Mouse (Mus musculus): ENCODE data around the gene BC005537.

DNA sequence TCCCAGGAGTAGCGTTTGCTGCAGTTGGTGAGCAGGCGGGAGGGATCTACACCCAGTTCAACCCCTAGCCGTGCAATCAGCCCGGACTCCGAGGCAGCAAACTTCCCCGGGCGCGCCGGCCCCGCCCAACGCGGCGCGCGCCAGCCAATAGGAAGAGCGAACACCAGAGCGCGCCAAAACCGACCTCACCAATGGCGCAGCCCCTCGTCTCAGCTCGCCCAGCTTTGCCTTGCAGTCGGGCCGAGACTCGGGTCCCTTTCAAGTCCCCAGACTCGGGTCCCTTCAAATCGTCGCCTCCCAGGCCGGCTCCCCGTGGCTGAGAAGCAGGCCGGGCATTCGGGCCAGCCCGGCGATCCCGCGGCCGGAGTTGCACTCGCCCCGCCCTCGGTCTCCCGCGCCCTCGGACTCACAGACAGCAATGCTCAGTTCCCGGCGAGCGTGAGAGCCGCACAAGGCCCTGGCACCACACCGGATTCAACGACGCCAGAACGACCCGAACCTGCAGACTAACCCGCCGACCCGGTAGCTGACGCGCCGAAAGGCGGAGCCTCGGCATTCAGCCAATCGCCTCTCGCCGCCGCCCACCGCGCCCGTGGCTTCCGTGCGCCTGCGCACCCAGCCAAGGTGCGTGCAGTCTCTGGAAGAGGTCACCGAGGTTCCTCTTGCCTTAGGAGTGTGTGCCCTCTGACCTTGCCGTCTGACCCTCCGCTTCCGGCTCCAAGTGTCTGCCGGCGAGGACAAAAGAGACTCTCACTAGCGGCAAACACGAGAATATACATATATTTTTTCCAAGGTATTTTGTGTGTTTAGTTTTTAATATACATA, 39.8 kb upstream of the BC005537 start, which contains the start of gene Gmnn:
- TF ChIP-seq CTCF (IDR thresholded peaks at IDR 0.05; ENCODE audit: borderline replicate concordance, extremely low read depth, insufficient read depth, insufficient read length) (no peak), POLR2A (IDR thresholded peaks at IDR 0.05; ENCODE audit: borderline replicate concordance, extremely low read depth, insufficient read depth, insufficient read length, poor library complexity, severe bottlenecking) (0 out of 2 replicates have a peak, but pooled peaks have one; percentile 19)

Measured in brain, embryonic 14.5 days (tissue).